Mouse (Mus musculus) forebrain, embryonic 15.5 days (tissue): Measurements from ENCODE around the gene Elmo2. TPM values are rescaled to one million over a fixed set of nuclear protein-coding genes. Genes with fewer than 3 reads are reported as not detected.

Experiments
- polyA plus RNA-seq: library from polyadenylated mRNA; unstranded; fragments of >200 nt; fragmentation: Nextera tagmentation; extraction: Ambion mirVana; gene quantifications from 2 replicates; pipeline ENCODE4 v1.2.1, GENCODE M21; 2015

The Elmo2 gene
- polyA plus RNA-seq, 1 experiment from 2014 or later, result 101 TPM

Other genes starting within 250 kb of the Elmo2 start
- not detected in 2 replicates for gene 1700025C18Rik, start 235.7 kb downstream of the Elmo2 start, polyA plus RNA-seq
- gene Cdh22, start 91.6 kb downstream of the Elmo2 start, polyA plus RNA-seq, result 6.0 and 6.1 TPM in 2 replicates
- 61.4 and 68.7 TPM in 2 replicates for gene Slc35c2, start 38.6 kb downstream of the Elmo2 start, polyA plus RNA-seq
- 6.5 and 7.6 TPM in 2 replicates for gene Zfp663, start 42.2 kb upstream of the Elmo2 start, polyA plus RNA-seq
- gene Zfp334, start 61.8 kb upstream of the Elmo2 start, polyA plus RNA-seq, result 12.5 and 12.6 TPM in 2 replicates
- gene Ocstamp, start 73.9 kb upstream of the Elmo2 start, polyA plus RNA-seq, result 0.05 TPM in 1 of 2 replicates, not detected in the other
- 5.3 and 5.4 TPM in 2 replicates for gene Slc13a3, start 146.8 kb upstream of the Elmo2 start, polyA plus RNA-seq
- gene Trp53rka, start 166.8 kb upstream of the Elmo2 start, polyA plus RNA-seq, result 47.1 and 48.6 TPM in 2 replicates
- gene Slc2a10, start 177.3 kb upstream of the Elmo2 start, polyA plus RNA-seq, result 2.4 and 2.6 TPM in 2 replicates